Mouse (Mus musculus) limb, embryonic 15.5 days (tissue): ENCODE results near the gene Cstad. TPM values are rescaled to one million over a fixed set of nuclear protein-coding genes. Genes with fewer than 3 reads are reported as not detected.

Source experiments
- ATAC-seq: fragments of 200-750 bp; cut with Nextera tagmentation; 2 replicates; pipeline ENCODE4 v1.8.0; 2017; ENCODE audit warnings: low read depth, moderate TSS enrichment; ENCODE audit not compliant: insufficient number of reproducible peaks, low FRiP score, low TSS enrichment
- H3K27ac ChIP-seq: fragments of 300-500 bp; sonication (generic); 2 replicates; pipeline ENCODE4 v1.5.1; 2015; ENCODE audit warnings: moderate library complexity, mild to moderate bottlenecking, inconsistent platforms
- H3K27me3 ChIP-seq: fragments of 300-500 bp; sonication (generic); 2 replicates; pipeline ENCODE4 v1.6.1; 2015; ENCODE audit warnings: inconsistent platforms
- H3K36me3 ChIP-seq: fragments of 300-500 bp; sonication (generic); 2 replicates; pipeline ENCODE4 v1.6.1; 2015; ENCODE audit warnings: inconsistent platforms
- H3K4me1 ChIP-seq: fragments of 300-500 bp; sonication (generic); 2 replicates; pipeline ENCODE4 v1.6.1; 2015; ENCODE audit warnings: inconsistent platforms
- H3K4me2 ChIP-seq: fragments of 300-500 bp; sonication (generic); 2 replicates; pipeline ENCODE4 v1.6.1; 2015; ENCODE audit warnings: mild to moderate bottlenecking, inconsistent platforms
- H3K4me3 ChIP-seq: fragments of 300-500 bp; sonication (generic); 2 replicates; pipeline ENCODE4 v1.5.1; 2015; ENCODE audit warnings: mild to moderate bottlenecking, inconsistent platforms
- H3K9ac ChIP-seq: fragments of 300-500 bp; sonication (generic); 2 replicates; pipeline ENCODE4 v1.6.1; 2015; ENCODE audit warnings: inconsistent platforms
- H3K9me3 ChIP-seq: fragments of 300-500 bp; sonication (generic); 2 replicates; pipeline ENCODE4 v1.6.1; 2016; ENCODE audit warnings: inconsistent platforms
- WGBS: fragments of 180-500 bp; shearing (Covaris S2); methylation state at CpG from one replicate; pipeline ENCODE4 v1.1.7; 2015; 5-methylcytosine and 5-hydroxymethylcytosine counted together
- polyA plus RNA-seq: library from polyadenylated mRNA; unstranded; fragments of >200 nt; fragmentation: Nextera tagmentation; extraction: Ambion mirVana; gene quantifications from 2 replicates; pipeline ENCODE4 v1.2.1, GENCODE M21; 2015

Cstad gene
- polyA plus RNA-seq, 1 experiment from 2014 or later = 2.0 TPM

GRCm38 (mm10) chr2:30636266-30636671 is 41.4 kb downstream of the Cstad start:
- H3K4me1 ChIP-seq = peaks cover 23% of the 10 kb centered on the region
- H3K4me2 ChIP-seq = no peak overlapping the region
- H3K9ac ChIP-seq = no peak overlapping the region
- H3K27me3 ChIP-seq = no peaks in the 10 kb centered on the region
- H3K36me3 ChIP-seq = no peaks in the 10 kb centered on the region
- no peak for ATAC-seq
- no peak overlapping the region for H3K4me3 ChIP-seq
- H3K9me3 ChIP-seq = no peaks in the 10 kb centered on the region
- WGBS = 66% methylated on average over 5 of the region's 5 CpGs
- peak overlapping the region; percentile 70 for H3K27ac ChIP-seq

DNA sequence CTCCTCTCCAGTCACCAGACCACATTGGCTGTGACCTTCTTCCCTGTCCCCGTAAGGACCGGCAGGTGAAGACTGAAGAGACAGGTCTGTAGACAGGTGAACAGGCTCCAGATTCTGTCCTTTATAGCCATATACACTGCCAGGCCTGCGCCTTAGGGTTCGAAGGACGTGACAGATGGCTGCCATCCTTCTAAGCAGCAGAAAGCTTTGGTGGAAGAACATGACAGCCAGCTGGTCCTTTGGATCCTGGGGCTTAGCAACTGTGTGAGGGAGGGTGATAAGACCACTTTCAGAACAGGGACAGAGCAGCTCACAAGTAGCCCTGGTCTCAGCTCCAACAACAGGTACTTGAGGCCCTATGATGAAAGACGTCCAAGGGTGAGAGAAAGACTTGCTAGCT is 43.2 kb downstream of the Cstad start:
- ATAC-seq = no peak
- WGBS = 77% methylated on average over 6 of the region's 6 CpGs
- H3K27ac ChIP-seq = no peak overlapping the region

GRCm38 (mm10) chr2:30640021-30640481 is 45.2 kb downstream of the Cstad start:
- ATAC-seq = no peak
- Histone ChIP-seq H3K9ac (no peak overlapping the region), H3K27ac (peak overlapping the region; percentile 79), H3K4me3 (no peak overlapping the region), H3K4me1 (peaks cover 34% of the 10 kb centered on the region), H3K4me2 (no peak overlapping the region), H3K36me3 (no peaks in the 10 kb centered on the region), H3K9me3 (no peaks in the 10 kb centered on the region), H3K27me3 (no peaks in the 10 kb centered on the region)
- 17% methylated on average over 11 of the region's 11 CpGs for WGBS

More for the DNA sequence above, 43.2 kb downstream of the Cstad start:
- Histone ChIP-seq H3K9ac (no peak overlapping the region), H3K4me1 (peaks cover 30% of the 10 kb centered on the region), H3K9me3 (no peaks in the 10 kb centered on the region), H3K4me3 (no peak overlapping the region), H3K36me3 (no peaks in the 10 kb centered on the region), H3K27me3 (no peaks in the 10 kb centered on the region), H3K4me2 (no peak overlapping the region)

- Histone ChIP-seq H3K9me3 (no peaks in the 10 kb centered on the region), H3K27me3 (no peaks in the 10 kb centered on the region), H3K4me3 (no peak overlapping the region), H3K4me2 (no peak overlapping the region), H3K4me1 (peaks cover 46% of the 10 kb centered on the region), H3K27ac (no peak overlapping the region), H3K36me3 (no peaks in the 10 kb centered on the region), H3K9ac (peak overlapping the region; percentile 3; the same call in 1 of the 2 replicates)
- no peak for ATAC-seq
- 21% methylated on average over 5 of the region's 5 CpGs for WGBS
Measured at GRCm38 (mm10) chr2:30642810-30643209, 48.0 kb downstream of the Cstad start.

- ATAC-seq = no peak
- WGBS = 66% methylated on average over 7 of the region's 7 CpGs
- no peak overlapping the region for H3K9ac ChIP-seq
- H3K4me3 ChIP-seq = no peak overlapping the region
- H3K36me3 ChIP-seq = no peaks in the 10 kb centered on the region
- no peaks in the 10 kb centered on the region for H3K9me3 ChIP-seq
- peaks cover 50% of the 10 kb centered on the region for H3K4me1 ChIP-seq
- no peak overlapping the region for H3K4me2 ChIP-seq
- no peak overlapping the region for H3K27ac ChIP-seq
- no peaks in the 10 kb centered on the region for H3K27me3 ChIP-seq
Measured at GRCm38 (mm10) chr2:30643422-30643821, 48.6 kb downstream of the Cstad start.

GRCm38 (mm10) chr2:30646833-30647232 is 52.0 kb downstream of the Cstad start:
- Histone ChIP-seq H3K4me1 (peaks cover 47% of the 10 kb centered on the region), H3K4me3 (no peak overlapping the region), H3K9ac (no peak overlapping the region), H3K27ac (peak overlapping the region; percentile 44; the same call in 1 of the 2 replicates), H3K27me3 (no peaks in the 10 kb centered on the region), H3K4me2 (no peak overlapping the region), H3K36me3 (no peaks in the 10 kb centered on the region), H3K9me3 (no peaks in the 10 kb centered on the region)
- 17% methylated on average over 5 of the region's 5 CpGs for WGBS
- no peak; the same call in 1 of the 2 replicates for ATAC-seq

- Histone ChIP-seq H3K4me2 (no peak overlapping the region), H3K4me3 (no peak overlapping the region), H3K27me3 (no peaks in the 10 kb centered on the region), H3K9me3 (no peaks in the 10 kb centered on the region), H3K27ac (peak overlapping the region; percentile 61; the same call in 1 of the 2 replicates), H3K9ac (no peak overlapping the region), H3K36me3 (no peaks in the 10 kb centered on the region), H3K4me1 (peaks cover 51% of the 10 kb centered on the region)
- 15% methylated on average over 11 of the region's 11 CpGs for WGBS
- no peak for ATAC-seq
Measured at GRCm38 (mm10) chr2:30647303-30647881, 52.6 kb downstream of the Cstad start.

GRCm38 (mm10) chr2:30647882-30648494 is 53.1 kb downstream of the Cstad start:
- H3K27me3 ChIP-seq = no peaks in the 10 kb centered on the region
- H3K9me3 ChIP-seq = no peaks in the 10 kb centered on the region
- no peak for ATAC-seq
- 28% methylated on average over 13 of the region's 13 CpGs for WGBS
- H3K4me1 ChIP-seq = peaks cover 51% of the 10 kb centered on the region
- H3K4me3 ChIP-seq = no peak overlapping the region
- peak overlapping the region; percentile 61; the same call in 1 of the 2 replicates for H3K27ac ChIP-seq
- H3K9ac ChIP-seq = no peak overlapping the region
- no peak overlapping the region for H3K4me2 ChIP-seq
- no peaks in the 10 kb centered on the region for H3K36me3 ChIP-seq

GRCm38 (mm10) chr2:30650249-30650648 is 55.4 kb downstream of the Cstad start:
- peak overlapping the region; percentile 91 for H3K27ac ChIP-seq
- no peak overlapping the region for H3K4me2 ChIP-seq
- ATAC-seq = no peak
- no peaks in the 10 kb centered on the region for H3K36me3 ChIP-seq
- no peak overlapping the region for H3K9ac ChIP-seq
- 47% methylated on average over 9 of the region's 9 CpGs for WGBS
- H3K4me1 ChIP-seq = peaks cover 63% of the 10 kb centered on the region
- H3K27me3 ChIP-seq = no peaks in the 10 kb centered on the region
- H3K9me3 ChIP-seq = no peaks in the 10 kb centered on the region
- no peak overlapping the region for H3K4me3 ChIP-seq

GRCm38 (mm10) chr2:30651831-30652230 is 57.0 kb downstream of the Cstad start:
- ATAC-seq = no peak
- Histone ChIP-seq H3K4me3 (no peak overlapping the region), H3K27me3 (no peaks in the 10 kb centered on the region), H3K4me2 (no peak overlapping the region), H3K4me1 (peaks cover 66% of the 10 kb centered on the region), H3K36me3 (no peaks in the 10 kb centered on the region), H3K9me3 (no peaks in the 10 kb centered on the region), H3K27ac (peak overlapping the region; percentile 91), H3K9ac (no peak overlapping the region)
- 88% methylated on average over 1 of the region's 1 CpGs for WGBS

DNA sequence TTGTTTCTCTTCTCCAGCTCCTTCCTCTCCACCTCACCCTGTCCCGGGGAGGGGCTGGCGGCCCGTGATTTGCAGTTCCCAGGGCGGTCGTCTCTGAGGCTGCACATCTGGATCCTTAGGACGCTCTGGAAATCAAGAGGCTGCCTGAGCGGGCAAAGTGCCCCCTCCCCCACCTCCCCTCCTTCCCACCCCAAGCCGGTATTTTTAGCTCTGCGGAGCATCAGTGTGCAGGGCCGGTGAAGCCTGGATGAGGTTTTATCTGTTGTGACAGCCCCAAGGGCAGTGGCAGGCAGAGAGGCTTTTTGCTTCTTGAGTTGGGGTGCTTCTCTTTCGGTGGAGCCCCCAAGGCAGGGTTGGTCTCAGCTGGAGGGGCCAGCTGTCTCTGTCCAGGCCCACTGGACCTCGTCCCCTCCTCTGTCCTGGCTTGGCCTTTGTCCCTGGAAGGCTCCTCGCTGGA is 57.8 kb downstream of the Cstad start:
- H3K4me1 ChIP-seq = peaks cover 66% of the 10 kb centered on the region
- H3K9ac ChIP-seq = no peak overlapping the region
- H3K36me3 ChIP-seq = no peaks in the 10 kb centered on the region
- ATAC-seq = peak; percentile 49
- H3K4me3 ChIP-seq = no peak overlapping the region
- H3K4me2 ChIP-seq = peak overlapping the region; percentile 26
- 3% methylated on average over 13 of the region's 13 CpGs for WGBS
- H3K27ac ChIP-seq = peak overlapping the region; percentile 91
- H3K9me3 ChIP-seq = no peaks in the 10 kb centered on the region
- no peaks in the 10 kb centered on the region for H3K27me3 ChIP-seq

DNA sequence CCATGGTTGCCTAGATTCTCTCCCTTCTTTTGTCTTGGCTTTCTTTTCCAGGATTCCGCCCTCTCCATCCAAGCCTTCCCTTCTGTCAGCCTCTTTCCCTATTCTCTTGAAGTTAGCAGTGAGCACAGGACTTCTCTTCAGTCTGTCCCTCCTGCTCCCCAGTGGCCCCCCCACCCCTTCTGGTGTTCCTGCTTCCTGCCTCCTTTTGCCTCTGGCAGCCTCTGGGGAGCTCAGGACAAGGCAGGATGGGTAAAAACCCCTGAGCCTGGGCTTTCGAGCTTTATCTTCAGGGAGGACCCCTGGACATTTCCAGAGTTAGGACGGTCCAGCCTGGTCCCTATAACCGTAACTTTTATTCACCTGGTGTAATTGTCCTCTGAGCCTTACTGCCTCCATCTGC is 58.2 kb downstream of the Cstad start:
- no peaks in the 10 kb centered on the region for H3K27me3 ChIP-seq
- peak overlapping the region; percentile 91 for H3K27ac ChIP-seq
- peak overlapping the region; percentile 26; the same call in 1 of the 2 replicates for H3K4me2 ChIP-seq
- WGBS = 76% methylated on average over 4 of the region's 4 CpGs
- H3K36me3 ChIP-seq = no peaks in the 10 kb centered on the region
- peaks cover 66% of the 10 kb centered on the region for H3K4me1 ChIP-seq
- no peak overlapping the region for H3K9ac ChIP-seq
- no peaks in the 10 kb centered on the region for H3K9me3 ChIP-seq
- no peak for ATAC-seq
- no peak overlapping the region for H3K4me3 ChIP-seq
